Mouse (Mus musculus): ENCODE measurements around the gene Arfip1. TPM values are rescaled to one million over a fixed set of nuclear protein-coding genes. Genes with fewer than 3 reads are reported as not detected.
"Not testable (repeated sequence)": the region's sequence is repeated elsewhere in the genome, so short reads cannot be mapped to it uniquely, and the experiment has no call there.

The Arfip1 gene
- total and polyA plus RNA-seq, 2 experiments from 2014 or later, result 10.9 to 42.1 TPM

- Histone ChIP-seq H3K4me2 (ENCODE audit: low read depth, low read length) (peak overlapping the region; percentile 64), H3K27me3 (ENCODE audit: control insufficient read depth, insufficient read depth, low read length) (no peaks in the 10 kb centered on the region), H3K4me1 (ENCODE audit: control insufficient read depth, insufficient read depth) (peaks cover 42% of the 10 kb centered on the region), H3K9ac (replicated peaks; ENCODE audit: low read depth, low read length) (peak overlapping the region; percentile 68; the same call in 1 of the 2 replicates), H3K27ac (ENCODE audit: low read depth) (0 out of 2 replicates have a peak overlapping the region, but pooled peaks have one; percentile 3), H3K9me3 (replicated peaks; ENCODE audit: control insufficient read depth, low read length) (no peaks in the 10 kb centered on the region), H3K4me3 (ENCODE audit: low read depth, low read length) (peak overlapping the region; percentile 61), H3K36me3 (replicated peaks; ENCODE audit: control insufficient read depth, insufficient read depth, low read length) (no peaks in the 10 kb centered on the region)
- TF ChIP-seq EP300 (IDR thresholded peaks at IDR 0.05; ENCODE audit: low read depth) (no peak), CTCF (IDR thresholded peaks at IDR 0.05; ENCODE audit: low read depth) (no peak)
- 4% methylated on average over 4 of the region's 4 CpGs for WGBS
- ATAC-seq (ENCODE audit: insufficient read depth, low read depth) (no peak), DNase-seq (ENCODE audit: low spot score) (no peak)
These were observed 1.7 kb downstream of the Arfip1 start for GRCm38 (mm10) chr3:84580716-84581115.

- 66% methylated on average over 3 of the region's 3 CpGs for WGBS
These were observed 11.9 kb downstream of the Arfip1 start for GRCm38 (mm10) chr3:84570501-84570900.

GRCm38 (mm10) chr3:84569587-84569986 is 12.8 kb downstream of the Arfip1 start:
- H3K9ac ChIP-seq (replicated peaks; ENCODE audit: low read depth, low read length), result no peak overlapping the region
- H3K4me1 ChIP-seq (ENCODE audit: control insufficient read depth, insufficient read depth), result peaks cover 12% of the 10 kb centered on the region; the same call in 1 of the 2 replicates
- H3K27me3 ChIP-seq (ENCODE audit: control insufficient read depth, insufficient read depth, low read length), result no peaks in the 10 kb centered on the region
- H3K9me3 ChIP-seq (replicated peaks; ENCODE audit: control insufficient read depth, low read length), result no peaks in the 10 kb centered on the region
- no peak overlapping the region for H3K27ac ChIP-seq (ENCODE audit: low read depth)
- H3K4me2 ChIP-seq (ENCODE audit: low read depth, low read length), result no peak overlapping the region
- 81% methylated on average over 6 of the region's 6 CpGs for WGBS
- no peak for TF ChIP-seq EP300 (IDR thresholded peaks at IDR 0.05; ENCODE audit: low read depth)
- TF ChIP-seq CTCF (IDR thresholded peaks at IDR 0.05; ENCODE audit: low read depth), result no peak
- ATAC-seq (ENCODE audit: insufficient read depth, low read depth), result no peak
- H3K4me3 ChIP-seq (ENCODE audit: low read depth, low read length), result no peak overlapping the region
- DNase-seq (ENCODE audit: low spot score), result no peak
- H3K36me3 ChIP-seq (replicated peaks; ENCODE audit: control insufficient read depth, insufficient read depth, low read length), result peaks cover 4% of the 10 kb centered on the region; the same call in 1 of the 2 replicates

More at GRCm38 (mm10) chr3:84570501-84570900, 11.9 kb downstream of the Arfip1 start:
- H3K27me3 ChIP-seq (ENCODE audit: control insufficient read depth, insufficient read depth, low read length), result no peaks in the 10 kb centered on the region
- no peak overlapping the region for H3K9ac ChIP-seq (replicated peaks; ENCODE audit: low read depth, low read length)
- ATAC-seq (ENCODE audit: insufficient read depth, low read depth) (no peak), DNase-seq (ENCODE audit: low spot score) (no peak)
- peaks cover 12% of the 10 kb centered on the region; the same call in 1 of the 2 replicates for H3K4me1 ChIP-seq (ENCODE audit: control insufficient read depth, insufficient read depth)
- H3K27ac ChIP-seq (ENCODE audit: low read depth), result no peak overlapping the region
- H3K36me3 ChIP-seq (replicated peaks; ENCODE audit: control insufficient read depth, insufficient read depth, low read length), result peaks cover 4% of the 10 kb centered on the region; the same call in 1 of the 2 replicates
- no peak overlapping the region for H3K4me3 ChIP-seq (ENCODE audit: low read depth, low read length)
- H3K9me3 ChIP-seq (replicated peaks; ENCODE audit: control insufficient read depth, low read length), result no peaks in the 10 kb centered on the region
- no peak for TF ChIP-seq CTCF (IDR thresholded peaks at IDR 0.05; ENCODE audit: low read depth)
- no peak for TF ChIP-seq EP300 (IDR thresholded peaks at IDR 0.05; ENCODE audit: low read depth)
- H3K4me2 ChIP-seq (ENCODE audit: low read depth, low read length), result no peak overlapping the region

- no peak for TF ChIP-seq CTCF (IDR thresholded peaks at IDR 0.05; ENCODE audit: low read depth)
- no peak for TF ChIP-seq EP300 (IDR thresholded peaks at IDR 0.05; ENCODE audit: low read depth)
- H3K4me2 ChIP-seq (ENCODE audit: low read depth, low read length), result no peak overlapping the region
- H3K9ac ChIP-seq (replicated peaks; ENCODE audit: low read depth, low read length), result no peak overlapping the region
- no peaks in the 10 kb centered on the region for H3K9me3 ChIP-seq (replicated peaks; ENCODE audit: control insufficient read depth, low read length)
- no peaks in the 10 kb centered on the region for H3K27me3 ChIP-seq (ENCODE audit: control insufficient read depth, insufficient read depth, low read length)
- whole genome bisulfite sequencing, result 90% methylated on average over 6 of the region's 6 CpGs
- peaks cover 17% of the 10 kb centered on the region for H3K4me1 ChIP-seq (ENCODE audit: control insufficient read depth, insufficient read depth)
- no peak overlapping the region for H3K4me3 ChIP-seq (ENCODE audit: low read depth, low read length)
- DNase-seq (ENCODE audit: low spot score) (no peak), ATAC-seq (ENCODE audit: insufficient read depth, low read depth) (no peak)
- no peak overlapping the region for H3K27ac ChIP-seq (ENCODE audit: low read depth)
- peaks cover 4% of the 10 kb centered on the region; the same call in 1 of the 2 replicates for H3K36me3 ChIP-seq (replicated peaks; ENCODE audit: control insufficient read depth, insufficient read depth, low read length)
These were observed 13.9 kb downstream of the Arfip1 start for GRCm38 (mm10) chr3:84568540-84568939.

- no peak for TF ChIP-seq CTCF (IDR thresholded peaks at IDR 0.05; ENCODE audit: low read depth)
- TF ChIP-seq EP300 (IDR thresholded peaks at IDR 0.05; ENCODE audit: low read depth), result no peak
- WGBS, result 42% methylated on average over 4 of the region's 4 CpGs
- peaks cover 36% of the 10 kb centered on the region for H3K4me1 ChIP-seq (ENCODE audit: control insufficient read depth, insufficient read depth)
- 0 out of 2 replicates have a peak overlapping the region, but pooled peaks have one; percentile 38 for H3K27ac ChIP-seq (ENCODE audit: low read depth)
- no peak for ATAC-seq (ENCODE audit: insufficient read depth, low read depth)
- H3K9ac ChIP-seq (replicated peaks; ENCODE audit: low read depth, low read length), result no peak overlapping the region
- no peak for DNase-seq (ENCODE audit: low spot score)
- H3K4me3 ChIP-seq (ENCODE audit: low read depth, low read length), result no peak overlapping the region
- H3K4me2 ChIP-seq (ENCODE audit: low read depth, low read length), result peak overlapping the region; percentile 21; the same call in 1 of the 2 replicates
- no peaks in the 10 kb centered on the region for H3K36me3 ChIP-seq (replicated peaks; ENCODE audit: control insufficient read depth, insufficient read depth, low read length)
- H3K9me3 ChIP-seq (replicated peaks; ENCODE audit: control insufficient read depth, low read length), result no peaks in the 10 kb centered on the region
- no peaks in the 10 kb centered on the region for H3K27me3 ChIP-seq (ENCODE audit: control insufficient read depth, insufficient read depth, low read length)
These were observed 19.0 kb downstream of the Arfip1 start for GRCm38 (mm10) chr3:84563415-84563814.

GRCm38 (mm10) chr3:84562911-84563310 is 19.5 kb downstream of the Arfip1 start:
- DNase-seq (ENCODE audit: low spot score); H3K36me3 ChIP-seq (replicated peaks; ENCODE audit: control insufficient read depth, insufficient read depth, low read length); H3K27me3 ChIP-seq (ENCODE audit: control insufficient read depth, insufficient read depth, low read length); H3K9ac ChIP-seq (replicated peaks; ENCODE audit: low read depth, low read length); ATAC-seq (ENCODE audit: insufficient read depth, low read depth); H3K9me3 ChIP-seq (replicated peaks; ENCODE audit: control insufficient read depth, low read length); H3K4me3 ChIP-seq (ENCODE audit: low read depth, low read length); H3K4me2 ChIP-seq (ENCODE audit: low read depth, low read length): not testable (repeated sequence)
- Histone ChIP-seq H3K4me1 (ENCODE audit: control insufficient read depth, insufficient read depth) (peaks cover 39% of the 10 kb centered on the region), H3K27ac (ENCODE audit: low read depth) (peak overlapping the region; percentile 6; the same call in 1 of the 2 replicates)
- 41% methylated on average over 2 of the region's 2 CpGs for WGBS
